20 mouse cellular contexts compared by ENCODE assay signal in genomic region chr1:116240538-116240937, GRCm38 (mm10).
A peak's percentile ranks its signal among the peaks of the same experiment; 100 is the strongest.
DNase-seq lines count a peak whose midpoint lies in the region; ATAC-seq lines count a peak whose summit lies in the region.
"Had no signal": no experiment of that assay in that cellular context is flagged by ENCODE, and none has a peak within 500 bp of the region (broad histone marks: within the 10 kb centered on the region; RNA-seq: fewer than 3 reads in every experiment).

No protein-coding gene starts in this region.

- no peaks in the 10 kb centered on the region for H3K9me3 ChIP-seq in hindbrain, embryonic 13.5 days
- no peaks in the 10 kb centered on the region for H3K9me3 ChIP-seq in hindbrain, embryonic 16.5 days (ENCODE audit: control insufficient read depth, low read length)
- H3K9me3 ChIP-seq in neural tube, embryonic 11.5 days (ENCODE audit: control insufficient read depth, low read length) = no peaks in the 10 kb centered on the region
- H3K9me3 ChIP-seq in neural tube, embryonic 15.5 days (replicated peaks) = no peaks in the 10 kb centered on the region
- H3K9me3 ChIP-seq in neural tube, embryonic 13.5 days = no peaks in the 10 kb centered on the region
- H3K9me3 ChIP-seq: embryonic facial prominence, embryonic 12.5 days; forebrain, embryonic 12.5 days; heart, embryonic 10.5 days had no signal

- H3K27ac ChIP-seq in hindbrain, embryonic 13.5 days = no peak overlapping the region
- H3K27ac ChIP-seq in hindbrain, embryonic 16.5 days (ENCODE audit: low read depth, low read length) = no peak overlapping the region
- no peak overlapping the region for H3K27ac ChIP-seq in neural tube, embryonic 11.5 days (ENCODE audit: low read depth, low read length)
- H3K27ac ChIP-seq in neural tube, embryonic 15.5 days (replicated peaks) = no peak overlapping the region
- 0 out of 2 replicates have a peak overlapping the region, but pooled peaks have one; percentile 38 for H3K27ac ChIP-seq in neural tube, embryonic 13.5 days (replicated peaks)
- H3K27ac ChIP-seq: embryonic facial prominence, embryonic 12.5 days; forebrain, embryonic 12.5 days; heart, embryonic 10.5 days had no signal

- no peak overlapping the region for H3K4me2 ChIP-seq in hindbrain, embryonic 13.5 days
- no peak overlapping the region for H3K4me2 ChIP-seq in hindbrain, embryonic 16.5 days (ENCODE audit: low read length)
- no peak overlapping the region for H3K4me2 ChIP-seq in neural tube, embryonic 11.5 days (ENCODE audit: low read depth)
- no peak overlapping the region for H3K4me2 ChIP-seq in neural tube, embryonic 15.5 days
- no peak overlapping the region for H3K4me2 ChIP-seq in neural tube, embryonic 13.5 days
- H3K4me2 ChIP-seq: embryonic facial prominence, embryonic 12.5 days; forebrain, embryonic 12.5 days had no signal

- H3K27me3 ChIP-seq in hindbrain, embryonic 13.5 days = no peaks in the 10 kb centered on the region
- H3K27me3 ChIP-seq in hindbrain, embryonic 16.5 days (replicated peaks; ENCODE audit: control insufficient read depth, insufficient read depth, low read length) = no peaks in the 10 kb centered on the region
- no peaks in the 10 kb centered on the region for H3K27me3 ChIP-seq in neural tube, embryonic 11.5 days (ENCODE audit: control insufficient read depth, insufficient read depth, low read length)
- H3K27me3 ChIP-seq in neural tube, embryonic 15.5 days (replicated peaks) = no peaks in the 10 kb centered on the region
- H3K27me3 ChIP-seq in neural tube, embryonic 13.5 days = no peaks in the 10 kb centered on the region
- H3K27me3 ChIP-seq: embryonic facial prominence, embryonic 12.5 days; forebrain, embryonic 12.5 days had no signal

- no peak overlapping the region for H3K9ac ChIP-seq in hindbrain, embryonic 13.5 days
- no peak overlapping the region for H3K9ac ChIP-seq in hindbrain, embryonic 16.5 days (ENCODE audit: low read depth, low read length)
- no peak overlapping the region for H3K9ac ChIP-seq in neural tube, embryonic 11.5 days (ENCODE audit: low read length)
- H3K9ac ChIP-seq in neural tube, embryonic 15.5 days (replicated peaks) = no peak overlapping the region
- H3K9ac ChIP-seq in neural tube, embryonic 13.5 days = no peak overlapping the region
- H3K9ac ChIP-seq: embryonic facial prominence, embryonic 12.5 days; forebrain, embryonic 12.5 days had no signal

- H3K4me3 ChIP-seq in hindbrain, embryonic 13.5 days = no peak overlapping the region
- no peak overlapping the region for H3K4me3 ChIP-seq in hindbrain, embryonic 16.5 days (ENCODE audit: low read length)
- H3K4me3 ChIP-seq in neural tube, embryonic 11.5 days (ENCODE audit: low read depth, low read length) = no peak overlapping the region
- H3K4me3 ChIP-seq in neural tube, embryonic 15.5 days (replicated peaks) = no peak overlapping the region
- H3K4me3 ChIP-seq in neural tube, embryonic 13.5 days = no peak overlapping the region
- H3K4me3 ChIP-seq: embryonic facial prominence, embryonic 12.5 days; forebrain, embryonic 12.5 days; heart, embryonic 10.5 days had no signal

- DNase-seq in neural tube, embryonic 11.5 days (ENCODE audit: low spot score) = no peak
- DNase-seq in right cerebral cortex, postnatal 36 days (ENCODE audit: low spot score in 2 of 2) = no peak
- DNase-seq: adrenal gland, adult 2 months; adrenal gland, postnatal 25 days; cerebellum, adult 11 months; cerebellum, adult 8-10 months; cerebellum, postnatal 14 days; embryo, embryonic 11 days; gastrocnemius, postnatal 10 days; heart, adult 18-20 months; heart, postnatal 10 days; heart, postnatal 4 days had no signal

- H3K36me3 ChIP-seq in hindbrain, embryonic 13.5 days = no peaks in the 10 kb centered on the region
- H3K36me3 ChIP-seq in hindbrain, embryonic 16.5 days (ENCODE audit: control insufficient read depth, insufficient read depth, low read length) = no peaks in the 10 kb centered on the region
- H3K36me3 ChIP-seq in neural tube, embryonic 11.5 days (ENCODE audit: control insufficient read depth, insufficient read depth, low read length) = no peaks in the 10 kb centered on the region
- H3K36me3 ChIP-seq in neural tube, embryonic 15.5 days = no peaks in the 10 kb centered on the region
- H3K36me3 ChIP-seq in neural tube, embryonic 13.5 days = no peaks in the 10 kb centered on the region
- H3K36me3 ChIP-seq: embryonic facial prominence, embryonic 12.5 days; forebrain, embryonic 12.5 days; heart, embryonic 10.5 days had no signal

- ATAC-seq in hindbrain, embryonic 13.5 days (ENCODE audit: low FRiP score) = 0 out of 2 replicates have a peak, but pooled peaks have one; percentile 63
- ATAC-seq in hindbrain, embryonic 16.5 days = no peak
- ATAC-seq in neural tube, embryonic 11.5 days (ENCODE audit: insufficient read depth, low FRiP score, low TSS enrichment) = peak; percentile 35; the same call in 1 of the 2 replicates
- no peak for ATAC-seq in neural tube, embryonic 15.5 days (ENCODE audit: low FRiP score)
- no peak; the same call in 1 of the 2 replicates for ATAC-seq in neural tube, embryonic 13.5 days (ENCODE audit: low read depth)
- ATAC-seq: forebrain, embryonic 16.5 days had no signal

- H3K4me1 ChIP-seq in hindbrain, embryonic 13.5 days (replicated peaks) = no peaks in the 10 kb centered on the region
- H3K4me1 ChIP-seq in hindbrain, embryonic 16.5 days (ENCODE audit: control insufficient read depth, insufficient read depth, low read depth, low read length) = no peaks in the 10 kb centered on the region
- H3K4me1 ChIP-seq in neural tube, embryonic 11.5 days (ENCODE audit: control insufficient read depth, insufficient read depth, low read length) = no peaks in the 10 kb centered on the region
- H3K4me1 ChIP-seq in neural tube, embryonic 15.5 days = no peaks in the 10 kb centered on the region
- H3K4me1 ChIP-seq in neural tube, embryonic 13.5 days (replicated peaks) = 0 out of 2 replicates have a peak, but pooled peaks cover 7% of the 10 kb centered on the region
- H3K4me1 ChIP-seq: embryonic facial prominence, embryonic 12.5 days; forebrain, embryonic 12.5 days; heart, embryonic 10.5 days had no signal

Comparison
In these comparisons a context has a peak if more than half of its experiments do, and no peak if none do; other contexts are left out.
1. ATAC-seq: peak in hindbrain, embryonic 13.5 days (single experiment) and neural tube, embryonic 11.5 days (single experiment); none in hindbrain, embryonic 16.5 days (single experiment), neural tube, embryonic 15.5 days (single experiment) and neural tube, embryonic 13.5 days (single experiment).